ENCODE assay signal across 9 mouse cellular contexts in genomic region chr14:8135130-8135529, GRCm38 (mm10). TPM values are rescaled to one million over a fixed set of nuclear protein-coding genes. Genes with fewer than 3 reads are reported as not detected.
DNase-seq lines count a peak whose midpoint lies in the region; ATAC-seq lines count a peak whose summit lies in the region.
"Had no signal": no experiment of that assay in that cellular context is flagged by ENCODE, and none has a peak within 500 bp of the region (broad histone marks: within the 10 kb centered on the region; RNA-seq: fewer than 3 reads in every experiment).

No protein-coding gene starts in this region.

- WGBS in heart, embryonic 10.5 days = 56% methylated on average over 3 of the region's 3 CpGs

- no peak for ATAC-seq in activated CD4-positive, CD25-positive, alpha-beta regulatory T cell, adult 4 months

- no peaks in the 10 kb centered on the region for H3K9me3 ChIP-seq in heart, embryonic 10.5 days
- H3K9me3 ChIP-seq: limb, embryonic 12.5 days had no signal

- no peaks in the 10 kb centered on the region for H3K27me3 ChIP-seq in heart, embryonic 10.5 days (ENCODE audit: insufficient read depth, poor library complexity, severe bottlenecking)
- H3K27me3 ChIP-seq: limb, embryonic 12.5 days had no signal

- DNase-seq in heart, adult 18-20 months = peak; percentile 41 to 42
- no peak for DNase-seq in heart, embryonic 10.5 days (ENCODE audit: low spot score)
- DNase-seq in Muller cell, postnatal 12 days (ENCODE audit: inconsistent ontology term) = peak; percentile 76
- DNase-seq in cerebellum, postnatal 36 days = peak; percentile 21 to 41
- DNase-seq in left cerebral cortex, postnatal 36 days (ENCODE audit: low spot score in 2 of 2) = peak; percentile 34 to 45
- no peak for DNase-seq in liver
- DNase-seq in urinary bladder, adult 18-20 months (ENCODE audit: low spot score in 2 of 2) = no peak

- intact Hi-C loops in left cerebral cortex, postnatal 36 days (cut with DNase I) = loop anchor here (5.0 kb wide), 1 partner anchor 38 kb away; the partner anchor contains the start of gene Pxk

- H3K4me3 ChIP-seq in heart, embryonic 10.5 days = no peak overlapping the region
- H3K4me3 ChIP-seq: limb, embryonic 12.5 days had no signal

- H3K4me1 ChIP-seq in heart, embryonic 10.5 days = 0 out of 2 replicates have a peak, but pooled peaks cover 2% of the 10 kb centered on the region

- no peak overlapping the region for H3K27ac ChIP-seq in heart, embryonic 10.5 days
- H3K27ac ChIP-seq: limb, embryonic 12.5 days had no signal

- peaks cover 9% of the 10 kb centered on the region; the same call in 1 of the 2 replicates for H3K36me3 ChIP-seq in heart, embryonic 10.5 days

RNA-seq across cellular contexts. Expression of gene Pxk, which starts 37.1 kb away (rescaled TPM):
- total RNA-seq in heart, adult 18-20 months (2021) = 10 to 100 TPM; 22.0 to 25.2 TPM
- polyA plus RNA-seq in heart, embryonic 10.5 days (2016; fragmentation: Nextera tagmentation; extraction: Ambion mirVana) = 23.1 and 24.1 TPM in 2 replicates
- total RNA-seq in left cerebral cortex, postnatal 36 days (2021) = 10 to 100 TPM; 27.9 to 37.0 TPM
- 10 to 100 TPM; 31.6 to 42.7 TPM for polyA plus RNA-seq in activated CD4-positive, CD25-positive, alpha-beta regulatory T cell, adult 4 months (2017; shearing (Covaris generic))

RNA-seq across cellular contexts. Expression of gene Pdhb, which starts 37.7 kb away (rescaled TPM):
- total RNA-seq in heart, adult 18-20 months (2021) = 100 to 1,000 TPM; 840 to 892 TPM
- 332 and 445 TPM in 2 replicates for polyA plus RNA-seq in heart, embryonic 10.5 days (2016; fragmentation: Nextera tagmentation; extraction: Ambion mirVana)
- 100 to 1,000 TPM; 160 to 164 TPM for total RNA-seq in left cerebral cortex, postnatal 36 days (2021)
- 100 to 1,000 TPM; 117 to 121 TPM for polyA plus RNA-seq in activated CD4-positive, CD25-positive, alpha-beta regulatory T cell, adult 4 months (2017; shearing (Covaris generic))

RNA-seq across cellular contexts. Expression of gene Rpp14, which starts 55.0 kb away (rescaled TPM):
- total RNA-seq in heart, adult 18-20 months (2021) = 10 to 100 TPM; 28.0 to 30.3 TPM
- 40.9 and 43.5 TPM in 2 replicates for polyA plus RNA-seq in heart, embryonic 10.5 days (2016; fragmentation: Nextera tagmentation; extraction: Ambion mirVana)
- 10 to 100 TPM; 31.0 to 38.3 TPM for total RNA-seq in left cerebral cortex, postnatal 36 days (2021)
- polyA plus RNA-seq in activated CD4-positive, CD25-positive, alpha-beta regulatory T cell, adult 4 months (2017; shearing (Covaris generic)) = 10 to 100 TPM; 35.2 to 38.5 TPM

Comparison
In these comparisons a context has a peak if more than half of its experiments do, and no peak if none do; other contexts are left out.
1. DNase-seq: peak in heart, adult 18-20 months (2 of 2), Muller cell, postnatal 12 days (single experiment), cerebellum, postnatal 36 days (2 of 2) and left cerebral cortex, postnatal 36 days (2 of 2); none in heart, embryonic 10.5 days (single experiment), liver (single experiment) and urinary bladder, adult 18-20 months (0 of 2).
2. RNA of gene Pdhb, which starts 37.7 kb away (total RNA-seq): 840 to 892 TPM in heart, adult 18-20 months; 160 to 164 TPM in left cerebral cortex, postnatal 36 days; every median in the first group is over 4 times any median in the second.